Mouse (Mus musculus): ENCODE measurements around the gene Abcd4.

DNA sequence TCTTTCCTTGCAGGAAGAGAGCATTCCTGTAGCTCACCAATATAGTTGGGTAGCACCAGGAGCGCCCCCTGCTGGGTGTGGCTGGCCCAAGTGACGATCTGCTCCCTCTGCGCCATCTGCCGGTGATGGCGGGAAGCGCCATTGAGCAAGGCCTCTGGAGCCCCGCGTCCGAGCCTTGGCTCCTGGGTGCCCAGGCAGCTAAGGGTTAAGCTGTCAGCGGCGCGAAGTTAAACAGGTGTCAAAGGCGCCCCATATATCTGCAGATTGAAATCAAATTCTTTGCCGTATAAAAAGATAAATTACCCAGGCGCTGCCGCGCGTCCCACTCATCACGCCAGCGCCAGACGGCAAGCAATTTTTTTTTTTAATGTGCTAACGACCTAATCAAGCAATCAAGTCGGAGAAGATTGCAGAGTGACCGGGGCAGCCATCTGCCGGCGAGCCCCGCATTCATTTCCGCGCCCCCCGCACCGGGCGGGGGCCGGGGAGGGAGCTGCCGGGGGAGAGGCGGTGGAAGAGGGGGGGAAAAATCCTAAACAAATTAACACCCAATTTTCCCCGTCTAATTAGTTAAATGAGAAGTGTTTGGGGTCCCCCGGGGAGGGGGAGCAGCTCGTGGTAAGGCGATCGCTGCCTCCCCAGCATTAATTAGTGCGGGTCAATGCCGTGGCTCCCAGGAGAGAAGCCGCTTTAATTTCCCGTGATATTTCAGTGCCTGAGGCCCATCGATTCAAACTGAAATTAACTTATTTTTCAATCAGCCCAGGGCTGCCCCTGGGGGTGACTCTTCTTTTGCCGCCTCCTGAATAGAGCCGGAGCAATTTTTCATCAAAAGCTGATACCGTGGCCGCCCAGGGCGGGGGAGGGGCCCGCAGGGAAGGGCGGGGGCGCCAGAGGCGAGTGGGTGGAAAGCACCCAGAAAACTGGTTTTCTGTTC is 27.1 kb downstream of the Abcd4 start:
- TF ChIP-seq CTCF (IDR thresholded peaks at IDR 0.05; ENCODE audit: low read depth) (peak; percentile 100), EP300 (IDR thresholded peaks at IDR 0.05; ENCODE audit: low read depth) (no peak)

All from heart, postnatal 0 days (tissue).